8 mouse cellular contexts compared by ENCODE assay signal in genomic region chr2:124610586-124611105, GRCm38 (mm10).
DNase-seq lines count a peak whose midpoint lies in the region; ATAC-seq and TF ChIP-seq lines count a peak whose summit lies in the region.

No protein-coding gene starts in this region.

- no peaks in the 10 kb centered on the region for H3K36me3 ChIP-seq in spleen, adult 2 months (ENCODE audit: control insufficient read depth, insufficient read depth, low read length)
- no peaks in the 10 kb centered on the region for H3K36me3 ChIP-seq in limb, embryonic 12.5 days
- no peaks in the 10 kb centered on the region for H3K36me3 ChIP-seq in neural tube, embryonic 13.5 days

- TF ChIP-seq POLR2A in cerebellum, adult 2 months (IDR thresholded peaks at IDR 0.05; ENCODE audit: borderline replicate concordance, insufficient read depth, low read length), result 0 out of 2 replicates have a peak, but pooled peaks have one; percentile 15
- TF ChIP-seq POLR2A in spleen, adult 2 months (IDR thresholded peaks at IDR 0.05; ENCODE audit: low read depth, low read length), result no peak

- under 1% methylated on average over 39 of the region's 39 CpGs for WGBS in cerebellum, adult 2 months
- 2% methylated on average over 39 of the region's 39 CpGs for WGBS in spleen, adult 2 months
- under 1% methylated on average over 39 of the region's 39 CpGs for WGBS in limb, embryonic 12.5 days
- WGBS in neural tube, embryonic 13.5 days, result under 1% methylated on average over 39 of the region's 39 CpGs

- peak overlapping the region; percentile 94 for H3K4me3 ChIP-seq in cerebellum, adult 2 months (replicated peaks; ENCODE audit: insufficient read depth, low read depth, low read length)
- H3K4me3 ChIP-seq in spleen, adult 2 months (ENCODE audit: extremely low read depth, insufficient read depth, insufficient read length), result peak overlapping the region; percentile 66
- H3K4me3 ChIP-seq in limb, embryonic 12.5 days (replicated peaks), result peak overlapping the region; percentile 74
- peak overlapping the region; percentile 63 for H3K4me3 ChIP-seq in neural tube, embryonic 13.5 days

- DNase-seq in cerebellum, adult 2 months, result no peak
- DNase-seq in cerebellum, adult 8-10 months, result no peak
- DNase-seq in spleen, adult 2 months (ENCODE audit: low read depth in 1 of 2, low spot score in 2 of 2), result no peak
- DNase-seq in spleen, postnatal 10 days (ENCODE audit: low spot score in 2 of 2), result no peak
- no peak for DNase-seq in layer of hippocampus, postnatal 36 days
- no peak for DNase-seq in gastrocnemius, postnatal 25 days

- peak; percentile 57 for ATAC-seq in limb, embryonic 12.5 days (ENCODE audit: insufficient number of reproducible peaks, insufficient read depth, low FRiP score, low TSS enrichment, low read depth)
- ATAC-seq in neural tube, embryonic 13.5 days (ENCODE audit: low read depth), result peak; percentile 57

- H3K4me2 ChIP-seq in limb, embryonic 12.5 days, result peak overlapping the region; percentile 94
- peak overlapping the region; percentile 68 for H3K4me2 ChIP-seq in neural tube, embryonic 13.5 days

- H3K9ac ChIP-seq in limb, embryonic 12.5 days (replicated peaks), result peak overlapping the region; percentile 76
- peak overlapping the region; percentile 87 for H3K9ac ChIP-seq in neural tube, embryonic 13.5 days

- peaks cover 9% of the 10 kb centered on the region for H3K4me1 ChIP-seq in cerebellum, adult 2 months (ENCODE audit: control insufficient read depth, insufficient read depth, low read length)
- peaks cover 8% of the 10 kb centered on the region for H3K4me1 ChIP-seq in spleen, adult 2 months (ENCODE audit: control insufficient read depth, insufficient read depth, insufficient read length)
- peaks cover 9% of the 10 kb centered on the region; the same call in 1 of the 2 replicates for H3K4me1 ChIP-seq in limb, embryonic 12.5 days (replicated peaks)
- peaks cover 60% of the 10 kb centered on the region for H3K4me1 ChIP-seq in neural tube, embryonic 13.5 days (replicated peaks)

- H3K9me3 ChIP-seq in limb, embryonic 12.5 days, result no peaks in the 10 kb centered on the region
- no peaks in the 10 kb centered on the region for H3K9me3 ChIP-seq in neural tube, embryonic 13.5 days

- H3K27me3 ChIP-seq in cerebellum, adult 2 months (ENCODE audit: control insufficient read depth, insufficient read depth, low read length), result no peaks in the 10 kb centered on the region
- H3K27me3 ChIP-seq in spleen, adult 2 months (ENCODE audit: control insufficient read depth, insufficient read depth, low read length), result peaks cover 15% of the 10 kb centered on the region
- peaks cover 50% of the 10 kb centered on the region for H3K27me3 ChIP-seq in limb, embryonic 12.5 days
- 0 out of 2 replicates have a peak, but pooled peaks cover 7% of the 10 kb centered on the region for H3K27me3 ChIP-seq in neural tube, embryonic 13.5 days

- peak overlapping the region; percentile 96 for H3K27ac ChIP-seq in cerebellum, adult 2 months (ENCODE audit: insufficient read depth, low read length)
- peak overlapping the region; percentile 71 for H3K27ac ChIP-seq in spleen, adult 2 months (ENCODE audit: insufficient read depth, low read length)
- H3K27ac ChIP-seq in limb, embryonic 12.5 days, result peak overlapping the region; percentile 90
- H3K27ac ChIP-seq in neural tube, embryonic 13.5 days (replicated peaks), result peak overlapping the region; percentile 96

- no peak for TF ChIP-seq CTCF in cerebellum, adult 2 months (IDR thresholded peaks at IDR 0.05; ENCODE audit: borderline replicate concordance, insufficient read depth, low read depth, low read length)
- TF ChIP-seq CTCF in spleen, adult 2 months (IDR thresholded peaks at IDR 0.05; ENCODE audit: extremely low read depth, insufficient read depth, insufficient read length, insufficient replicate concordance), result no peak
